Mouse (Mus musculus): ENCODE results near the gene Mrps6. TPM values are rescaled to one million over a fixed set of nuclear protein-coding genes. Genes with fewer than 3 reads are reported as not detected.

The Mrps6 gene
- total RNA-seq, 2 experiments from 2014 or later: 49.0 to 50.6 TPM

- no peak for DNase-seq (ENCODE audit: low spot score in 2 of 2)
- intact Hi-C loops (cut with DNase I): no loop called here
Measured at GRCm38 (mm10) chr16:92107346-92107745, 49.3 kb downstream of the Mrps6 start.

- intact Hi-C loops (cut with DNase I): no loop called here
- DNase-seq (ENCODE audit: low spot score in 2 of 2): no peak
Measured at GRCm38 (mm10) chr16:92114706-92115241, 56.7 kb downstream of the Mrps6 start.

GRCm38 (mm10) chr16:92115611-92116421 lies 57.7 kb downstream of the Mrps6 start:
- intact Hi-C loops (cut with DNase I): no loop called here
- DNase-seq (ENCODE audit: low spot score in 2 of 2): peak; percentile 66 to 87

GRCm38 (mm10) chr16:92117337-92118209 lies 59.5 kb downstream of the Mrps6 start:
- DNase-seq (ENCODE audit: low spot score in 2 of 2): no peak
- intact Hi-C loops (cut with DNase I): no loop called here

GRCm38 (mm10) chr16:92119013-92119515 lies 61.0 kb downstream of the Mrps6 start:
- DNase-seq (ENCODE audit: low spot score in 2 of 2): no peak
- intact Hi-C loops (cut with DNase I): no loop called here

GRCm38 (mm10) chr16:92120899-92121531 lies 62.9 kb downstream of the Mrps6 start:
- DNase-seq (ENCODE audit: low spot score in 2 of 2): peak in 1 of 2 experiments; percentile 75
- intact Hi-C loops (cut with DNase I): no loop called here

- intact Hi-C loops (cut with DNase I): no loop called here
- DNase-seq (ENCODE audit: low spot score in 2 of 2): no peak
Measured at GRCm38 (mm10) chr16:92127226-92127625, 69.2 kb downstream of the Mrps6 start.

- DNase-seq (ENCODE audit: low spot score in 2 of 2): no peak
- intact Hi-C loops (cut with DNase I): no loop called here
Measured at GRCm38 (mm10) chr16:92127666-92128065, 69.6 kb downstream of the Mrps6 start.

- intact Hi-C loops (cut with DNase I): no loop called here
- DNase-seq (ENCODE audit: low spot score in 2 of 2): no peak
Measured at GRCm38 (mm10) chr16:92129843-92130242, 71.8 kb downstream of the Mrps6 start.

- intact Hi-C loops (cut with DNase I): no loop called here
- DNase-seq (ENCODE audit: low spot score in 2 of 2): no peak
Measured at GRCm38 (mm10) chr16:92132511-92132910, 74.4 kb downstream of the Mrps6 start.

GRCm38 (mm10) chr16:92134148-92134764 lies 76.2 kb downstream of the Mrps6 start:
- no peak for DNase-seq (ENCODE audit: low spot score in 2 of 2)
- intact Hi-C loops (cut with DNase I): no loop called here

- DNase-seq (ENCODE audit: low spot score in 2 of 2): no peak
- intact Hi-C loops (cut with DNase I): no loop called here
Measured at GRCm38 (mm10) chr16:92136275-92136674, 78.2 kb downstream of the Mrps6 start.

- no peak for DNase-seq (ENCODE audit: low spot score in 2 of 2)
- intact Hi-C loops (cut with DNase I): no loop called here
Measured at GRCm38 (mm10) chr16:92139386-92140261, 81.6 kb downstream of the Mrps6 start.

- no peak for DNase-seq (ENCODE audit: low spot score in 2 of 2)
- intact Hi-C loops (cut with DNase I): no loop called here
Measured at GRCm38 (mm10) chr16:92140328-92140727, 82.3 kb downstream of the Mrps6 start.

- no peak for DNase-seq (ENCODE audit: low spot score in 2 of 2)
- intact Hi-C loops (cut with DNase I): no loop called here
Measured at GRCm38 (mm10) chr16:92141021-92141420, 83.0 kb downstream of the Mrps6 start.

- intact Hi-C loops (cut with DNase I): no loop called here
- DNase-seq (ENCODE audit: low spot score in 2 of 2): no peak
Measured at GRCm38 (mm10) chr16:92142426-92143012, 84.4 kb downstream of the Mrps6 start.

GRCm38 (mm10) chr16:92147631-92148366 lies 89.7 kb downstream of the Mrps6 start:
- intact Hi-C loops (cut with DNase I): loop anchor here (5.0 kb wide), 1 partner anchor 140 kb away; no protein-coding TSS in a partner anchor
- DNase-seq (ENCODE audit: low spot score in 2 of 2): no peak
